Mouse (Mus musculus): ENCODE results near the gene Ccdc175. TPM values are rescaled to one million over a fixed set of nuclear protein-coding genes. Genes with fewer than 3 reads are reported as not detected.

The Ccdc175 gene
- total and polyA plus RNA-seq, 2 experiments from 2014 or later: not detected

GRCm38 (mm10) chr12:72052571-72052970, 132.3 kb downstream of the Ccdc175 start:
- WGBS: 77% methylated on average over 6 of the region's 6 CpGs
- no peaks in the 10 kb centered on the region for H3K4me1 ChIP-seq (ENCODE audit: control insufficient read depth, insufficient read depth)
- no peak overlapping the region for H3K4me3 ChIP-seq (ENCODE audit: low read depth, low read length)
- H3K9ac ChIP-seq (replicated peaks; ENCODE audit: low read depth, low read length): no peak overlapping the region
- H3K27me3 ChIP-seq (ENCODE audit: control insufficient read depth, insufficient read depth, low read length): no peaks in the 10 kb centered on the region
- no peaks in the 10 kb centered on the region for H3K36me3 ChIP-seq (replicated peaks; ENCODE audit: control insufficient read depth, insufficient read depth, low read length)
- H3K4me2 ChIP-seq (ENCODE audit: low read depth, low read length): no peak overlapping the region
- H3K9me3 ChIP-seq (replicated peaks; ENCODE audit: control insufficient read depth, low read length): peaks cover 17% of the 10 kb centered on the region
- no peak for DNase-seq (ENCODE audit: low spot score)
- no peak overlapping the region for H3K27ac ChIP-seq (ENCODE audit: low read depth)
- ATAC-seq (ENCODE audit: insufficient read depth, low read depth): no peak
- TF ChIP-seq CTCF (IDR thresholded peaks at IDR 0.05; ENCODE audit: low read depth) (no peak), EP300 (IDR thresholded peaks at IDR 0.05; ENCODE audit: low read depth) (no peak)

Small RNA genes within 50 kb of the gene (microRNA-seq; reads per million reads assigned to microRNA genes)
- not detected for gene Gm24466

Other genes with a start within 250 kb of the Ccdc175 start
- gene Gpr135, start 113.9 kb downstream of the Ccdc175 start, total RNA-seq (2014; rRNA removed; ENCODE audit: low replicate concordance): 0.39 TPM in 1 of 2 replicates, not detected in the other
- 0.27 and 0.37 TPM in 2 replicates for gene Gpr135, start 113.9 kb downstream of the Ccdc175 start, polyA plus RNA-seq (2015; fragmentation: Nextera tagmentation; extraction: Ambion mirVana)
- 15.7 and 19.1 TPM in 2 replicates for gene L3hypdh, start 99.6 kb downstream of the Ccdc175 start, total RNA-seq (2014; rRNA removed; ENCODE audit: low replicate concordance)
- 18.0 and 19.8 TPM in 2 replicates for gene L3hypdh, start 99.6 kb downstream of the Ccdc175 start, polyA plus RNA-seq (2015; fragmentation: Nextera tagmentation; extraction: Ambion mirVana)
- 47.9 and 78.1 TPM in 2 replicates for gene Jkamp, start 99.4 kb downstream of the Ccdc175 start, total RNA-seq (2014; rRNA removed; ENCODE audit: low replicate concordance)
- gene Jkamp, start 99.4 kb downstream of the Ccdc175 start, polyA plus RNA-seq (2015; fragmentation: Nextera tagmentation; extraction: Ambion mirVana): 74.9 and 75.6 TPM in 2 replicates
- gene Rtn1, start 224.0 kb upstream of the Ccdc175 start, total RNA-seq (2014; rRNA removed; ENCODE audit: low replicate concordance): 11.7 and 20.3 TPM in 2 replicates
- 6.5 and 7.5 TPM in 2 replicates for gene Rtn1, start 224.0 kb upstream of the Ccdc175 start, polyA plus RNA-seq (2015; fragmentation: Nextera tagmentation; extraction: Ambion mirVana)

All from heart, postnatal 0 days (tissue).